Mouse (Mus musculus) E14TG2a.4 (cell line): ENCODE measurements around the gene Fbxw7.

ENCODE experiments used
- H3K27me3 ChIP-seq: 2 replicates; pipeline ENCODE4 v1.6.1; 2014; ENCODE audit warnings: low read length, control low read depth; ENCODE audit not compliant: insufficient read depth
- H3K36me3 ChIP-seq: 2 replicates; pipeline ENCODE4 v1.6.1; 2014; ENCODE audit warnings: low read length, control low read depth; ENCODE audit not compliant: insufficient read depth
- H3K4me1 ChIP-seq: replicated peaks from 2 replicates; pipeline ENCODE4 v1.6.1; 2014; ENCODE audit warnings: low read depth, low read length, control low read depth
- H3K4me3 ChIP-seq: replicated peaks from 2 replicates; pipeline ENCODE4 v1.5.1; 2014; ENCODE audit warnings: mild to moderate bottlenecking, low read length
- H3K9me3 ChIP-seq: 2 replicates; pipeline ENCODE4 v1.6.1; 2014; ENCODE audit warnings: low read length, control low read depth
- CTCF ChIP-seq: conservative IDR thresholded peaks from 2 replicates; pipeline ENCODE4 v1.5.1; 2014; ENCODE audit warnings: low read length
- NANOG ChIP-seq: IDR thresholded peaks from 2 replicates; pipeline ENCODE4 v1.6.1; 2014; ENCODE audit warnings: borderline replicate concordance, low read length, mixed read lengths
- POU5F1 ChIP-seq: IDR thresholded peaks from 2 replicates; pipeline ENCODE4 v1.6.1; 2014; ENCODE audit warnings: low read length, borderline replicate concordance

Fbxw7 gene

GRCm38 (mm10) chr3:84837984-84838383 is 22.9 kb downstream of the Fbxw7 start:
- Histone ChIP-seq H3K36me3 (peaks cover 16% of the 10 kb centered on the region), H3K4me3 (no peak overlapping the region), H3K9me3 (no peaks in the 10 kb centered on the region), H3K4me1 (peaks cover 13% of the 10 kb centered on the region), H3K27me3 (no peaks in the 10 kb centered on the region)
- TF ChIP-seq CTCF, result no peak
- TF ChIP-seq NANOG, result no peak
- no peak for TF ChIP-seq POU5F1

DNA sequence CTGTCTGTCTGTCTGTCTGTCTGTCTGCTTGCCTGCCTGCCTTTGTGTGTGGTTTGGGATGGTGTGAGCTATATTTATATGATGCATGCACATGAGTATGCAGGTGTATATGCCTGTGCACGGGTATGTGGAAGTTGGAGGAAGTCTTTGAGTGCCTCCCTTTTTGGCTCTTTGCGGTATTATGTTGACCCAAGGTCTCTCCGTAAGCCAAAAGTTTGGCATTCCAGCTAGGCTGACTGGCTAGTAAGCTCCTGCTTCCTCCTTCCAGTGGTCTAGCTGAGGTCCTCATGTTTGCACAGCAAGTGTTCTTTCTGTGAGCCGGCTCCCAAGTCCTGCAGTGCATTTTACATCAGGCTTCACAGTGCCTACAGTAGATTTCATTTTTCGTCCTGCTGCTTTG is 24.4 kb downstream of the Fbxw7 start:
- Histone ChIP-seq H3K9me3 (no peaks in the 10 kb centered on the region), H3K4me3 (no peak overlapping the region), H3K4me1 (peaks cover 13% of the 10 kb centered on the region), H3K36me3 (peaks cover 12% of the 10 kb centered on the region), H3K27me3 (no peaks in the 10 kb centered on the region)
- TF ChIP-seq NANOG (no peak), CTCF (no peak), POU5F1 (no peak)

DNA sequence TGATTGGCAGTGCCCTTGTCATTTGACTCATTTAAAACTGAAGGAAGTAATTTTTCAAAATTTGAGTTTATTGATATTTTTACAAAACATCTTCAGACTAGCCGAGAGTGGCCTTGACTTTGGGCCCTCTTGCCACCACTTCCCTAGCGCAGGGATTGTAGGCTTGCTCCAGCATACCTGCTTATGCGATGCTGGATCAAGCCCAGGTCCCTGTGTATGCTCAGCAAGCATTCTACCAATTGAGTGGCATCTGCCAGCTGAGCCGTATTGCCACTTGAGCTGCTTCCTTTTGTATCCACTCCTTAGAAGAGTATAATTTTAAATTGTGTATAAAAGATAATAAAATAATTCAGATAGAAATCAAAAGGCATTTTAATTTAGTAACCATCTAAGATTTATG is 26.2 kb downstream of the Fbxw7 start:
- H3K4me3 ChIP-seq, result no peak overlapping the region
- no peaks in the 10 kb centered on the region for H3K9me3 ChIP-seq
- peaks cover 13% of the 10 kb centered on the region for H3K4me1 ChIP-seq
- peaks cover 12% of the 10 kb centered on the region for H3K36me3 ChIP-seq
- TF ChIP-seq POU5F1 (no peak), CTCF (no peak), NANOG (no peak)
- H3K27me3 ChIP-seq, result no peaks in the 10 kb centered on the region

- Histone ChIP-seq H3K4me1 (peaks cover 15% of the 10 kb centered on the region), H3K27me3 (no peaks in the 10 kb centered on the region), H3K9me3 (no peaks in the 10 kb centered on the region), H3K36me3 (no peaks in the 10 kb centered on the region; the same call in 1 of the 2 replicates), H3K4me3 (no peak overlapping the region)
- TF ChIP-seq POU5F1 (no peak), NANOG (no peak), CTCF (no peak)
These were observed 27.7 kb downstream of the Fbxw7 start for GRCm38 (mm10) chr3:84842793-84843192.

- H3K27me3 ChIP-seq, result no peaks in the 10 kb centered on the region
- TF ChIP-seq CTCF (peak; percentile 92), POU5F1 (no peak)
- H3K4me3 ChIP-seq, result no peak overlapping the region
- H3K36me3 ChIP-seq, result no peaks in the 10 kb centered on the region; the same call in 1 of the 2 replicates
- H3K9me3 ChIP-seq, result no peaks in the 10 kb centered on the region
- H3K4me1 ChIP-seq, result peaks cover 15% of the 10 kb centered on the region
These were observed 28.5 kb downstream of the Fbxw7 start for GRCm38 (mm10) chr3:84843594-84843993.

GRCm38 (mm10) chr3:84848798-84849197 is 33.7 kb downstream of the Fbxw7 start:
- peaks cover 43% of the 10 kb centered on the region for H3K4me1 ChIP-seq
- H3K4me3 ChIP-seq, result no peak overlapping the region
- TF ChIP-seq NANOG, result no peak
- no peak for TF ChIP-seq CTCF
- no peak for TF ChIP-seq POU5F1
- H3K9me3 ChIP-seq, result no peaks in the 10 kb centered on the region
- no peaks in the 10 kb centered on the region; the same call in 1 of the 2 replicates for H3K36me3 ChIP-seq
- H3K27me3 ChIP-seq, result no peaks in the 10 kb centered on the region

- no peaks in the 10 kb centered on the region for H3K27me3 ChIP-seq
- TF ChIP-seq POU5F1, result no peak
- no peak for TF ChIP-seq NANOG
- no peak for TF ChIP-seq CTCF
- no peak overlapping the region for H3K4me3 ChIP-seq
- H3K9me3 ChIP-seq, result no peaks in the 10 kb centered on the region
- peaks cover 57% of the 10 kb centered on the region for H3K4me1 ChIP-seq
- H3K36me3 ChIP-seq, result no peaks in the 10 kb centered on the region; the same call in 1 of the 2 replicates
These were observed 35.4 kb downstream of the Fbxw7 start for GRCm38 (mm10) chr3:84850418-84850817.

- H3K9me3 ChIP-seq, result no peaks in the 10 kb centered on the region
- H3K4me3 ChIP-seq, result no peak overlapping the region
- no peaks in the 10 kb centered on the region; the same call in 1 of the 2 replicates for H3K36me3 ChIP-seq
- TF ChIP-seq CTCF (no peak), POU5F1 (no peak), NANOG (no peak)
- H3K27me3 ChIP-seq, result no peaks in the 10 kb centered on the region
- H3K4me1 ChIP-seq, result peaks cover 59% of the 10 kb centered on the region
These were observed 36.7 kb downstream of the Fbxw7 start for GRCm38 (mm10) chr3:84851801-84852200.

DNA sequence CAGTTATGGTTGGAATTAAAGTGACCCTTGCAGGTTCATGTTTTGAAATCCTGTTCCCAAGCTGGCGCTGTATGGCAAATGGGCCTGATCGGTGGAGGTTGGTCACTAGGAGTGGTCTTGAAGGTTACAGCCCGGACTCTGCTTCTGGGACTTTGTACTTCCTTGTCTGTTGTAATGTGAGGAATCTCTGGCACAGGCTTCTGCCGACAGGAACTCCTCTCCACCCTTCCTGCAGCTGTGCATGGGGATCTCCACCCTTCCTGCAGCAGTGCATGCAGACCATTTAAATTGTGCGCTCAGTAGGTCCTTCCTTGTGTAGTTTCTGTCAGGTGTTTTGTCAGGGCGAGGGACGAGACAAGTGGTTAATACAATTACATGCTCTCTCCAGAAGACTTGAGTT is 37.8 kb downstream of the Fbxw7 start:
- Histone ChIP-seq H3K36me3 (no peaks in the 10 kb centered on the region; the same call in 1 of the 2 replicates), H3K9me3 (no peaks in the 10 kb centered on the region), H3K4me3 (peak overlapping the region; percentile 39; the same call in 1 of the 2 replicates), H3K27me3 (no peaks in the 10 kb centered on the region), H3K4me1 (peaks cover 57% of the 10 kb centered on the region)
- TF ChIP-seq NANOG (no peak), CTCF (no peak), POU5F1 (no peak)
